Mouse (Mus musculus): ENCODE data around the gene Mknk1.

Mknk1 gene

GRCm38 (mm10) chr4:115838696-115839641 is at the start of gene Mknk1:
TSS of gene Mknk1 (plus strand) at chr4:115839198.
- in situ Hi-C loops (cut with MboI; ENCODE audit: low sequenced_read_pairs): no loop called here

- in situ Hi-C loops (cut with MboI; ENCODE audit: low sequenced_read_pairs): no loop called here
These were observed 48.1 kb upstream of the Mknk1 start for GRCm38 (mm10) chr4:115790864-115791263.

GRCm38 (mm10) chr4:115795360-115795759 is 43.6 kb upstream of the Mknk1 start:
- in situ Hi-C loops (cut with MboI; ENCODE audit: low sequenced_read_pairs): no loop called here

- in situ Hi-C loops (cut with MboI; ENCODE audit: low sequenced_read_pairs): no loop called here
These were observed 39.0 kb upstream of the Mknk1 start for GRCm38 (mm10) chr4:115799981-115800380.

GRCm38 (mm10) chr4:115812326-115812725 is 26.7 kb upstream of the Mknk1 start:
- in situ Hi-C loops (cut with MboI; ENCODE audit: low sequenced_read_pairs): no loop called here

- in situ Hi-C loops (cut with MboI; ENCODE audit: low sequenced_read_pairs): no loop called here
These were observed 23.4 kb upstream of the Mknk1 start for GRCm38 (mm10) chr4:115815606-115816005.

GRCm38 (mm10) chr4:115820199-115820598 is 18.8 kb upstream of the Mknk1 start:
- in situ Hi-C loops (cut with MboI; ENCODE audit: low sequenced_read_pairs): no loop called here

- in situ Hi-C loops (cut with MboI; ENCODE audit: low sequenced_read_pairs): no loop called here
These were observed 18.1 kb upstream of the Mknk1 start for GRCm38 (mm10) chr4:115820944-115821343.

- in situ Hi-C loops (cut with MboI; ENCODE audit: low sequenced_read_pairs): no loop called here
These were observed 17.6 kb upstream of the Mknk1 start for GRCm38 (mm10) chr4:115821431-115821830.

GRCm38 (mm10) chr4:115821928-115822327 is 17.1 kb upstream of the Mknk1 start:
- in situ Hi-C loops (cut with MboI; ENCODE audit: low sequenced_read_pairs): no loop called here

- in situ Hi-C loops (cut with MboI; ENCODE audit: low sequenced_read_pairs): no loop called here
These were observed 14.8 kb upstream of the Mknk1 start for GRCm38 (mm10) chr4:115824178-115824577.

- in situ Hi-C loops (cut with MboI; ENCODE audit: low sequenced_read_pairs): no loop called here
These were observed 13.7 kb upstream of the Mknk1 start for GRCm38 (mm10) chr4:115825271-115825670.

GRCm38 (mm10) chr4:115827066-115827465 is 11.9 kb upstream of the Mknk1 start:
- in situ Hi-C loops (cut with MboI; ENCODE audit: low sequenced_read_pairs): no loop called here

- in situ Hi-C loops (cut with MboI; ENCODE audit: low sequenced_read_pairs): no loop called here
These were observed 11.5 kb upstream of the Mknk1 start for GRCm38 (mm10) chr4:115827535-115827887.

GRCm38 (mm10) chr4:115827888-115828571 is 11.0 kb upstream of the Mknk1 start, which contains the start of gene Mob3c:
TSS of gene Mob3c (plus strand) at chr4:115828092.
- in situ Hi-C loops (cut with MboI; ENCODE audit: low sequenced_read_pairs): no loop called here

- in situ Hi-C loops (cut with MboI; ENCODE audit: low sequenced_read_pairs): no loop called here
These were observed 10.5 kb upstream of the Mknk1 start for GRCm38 (mm10) chr4:115828572-115828902.

- in situ Hi-C loops (cut with MboI; ENCODE audit: low sequenced_read_pairs): no loop called here
These were observed 8.5 kb upstream of the Mknk1 start for GRCm38 (mm10) chr4:115830491-115830890.

GRCm38 (mm10) chr4:115831221-115831620 is 7.8 kb upstream of the Mknk1 start:
- in situ Hi-C loops (cut with MboI; ENCODE audit: low sequenced_read_pairs): no loop called here

- in situ Hi-C loops (cut with MboI; ENCODE audit: low sequenced_read_pairs): no loop called here
These were observed 7.0 kb upstream of the Mknk1 start for GRCm38 (mm10) chr4:115832040-115832439.

GRCm38 (mm10) chr4:115835576-115835975 is 3.4 kb upstream of the Mknk1 start:
- in situ Hi-C loops (cut with MboI; ENCODE audit: low sequenced_read_pairs): no loop called here

- in situ Hi-C loops (cut with MboI; ENCODE audit: low sequenced_read_pairs): no loop called here
These were observed 802 bp upstream of the Mknk1 start for GRCm38 (mm10) chr4:115838196-115838595.

GRCm38 (mm10) chr4:115839956-115840355 is 958 bp downstream of the Mknk1 start:
- in situ Hi-C loops (cut with MboI; ENCODE audit: low sequenced_read_pairs): no loop called here

Data from CH12F3 (cell line).